9 mouse cellular contexts compared by ENCODE assay signal in the genomic region with DNA sequence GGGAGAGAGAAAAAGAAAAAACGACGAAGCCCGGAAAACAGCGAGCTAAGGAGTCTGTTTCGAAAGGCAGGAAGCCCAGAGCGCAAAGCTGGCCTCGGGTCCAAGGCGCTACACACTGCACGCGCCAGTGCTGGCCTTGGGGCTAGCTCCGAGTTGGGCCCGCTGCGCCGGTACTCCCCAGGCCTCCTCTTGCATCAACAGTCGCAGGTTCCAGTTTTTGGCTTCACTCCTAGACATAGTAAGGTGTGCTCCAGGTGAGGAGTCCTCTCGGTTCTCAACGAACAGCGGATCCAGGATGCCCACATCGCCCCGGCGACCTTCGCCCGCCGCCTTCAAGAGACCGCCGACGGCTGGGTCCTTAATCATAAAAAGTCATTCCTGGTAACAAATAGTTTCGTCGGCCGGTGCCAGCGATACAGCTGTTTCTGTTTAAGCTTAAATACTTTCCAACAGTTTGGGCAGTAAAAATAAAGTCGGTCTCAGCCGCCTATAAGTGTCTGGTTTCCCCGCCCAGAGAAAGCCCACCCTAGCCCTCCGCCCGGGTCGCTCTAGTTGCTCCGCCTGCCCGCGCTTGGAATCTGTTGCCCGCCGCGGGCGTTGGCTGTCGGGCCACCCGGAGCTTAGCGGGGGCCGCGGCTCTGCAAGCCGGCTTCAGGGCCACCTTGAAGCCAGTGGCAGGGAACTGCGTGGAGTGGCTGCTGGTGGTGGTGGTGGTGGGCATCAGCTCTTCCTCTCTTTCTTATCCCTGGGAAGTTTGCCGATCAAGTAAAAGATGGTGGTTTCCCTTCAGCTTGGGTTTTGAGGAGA. TPM values are rescaled to one million over a fixed set of nuclear protein-coding genes. Genes with fewer than 3 reads are reported as not detected.
A peak's percentile ranks its signal among the peaks of the same experiment; 100 is the strongest.
DNase-seq lines count a peak whose midpoint lies in the region; ATAC-seq and TF ChIP-seq lines count a peak whose summit lies in the region.
"Had no signal": no experiment of that assay in that cellular context is flagged by ENCODE, and none has a peak within 500 bp of the region (broad histone marks: within the 10 kb centered on the region; RNA-seq: fewer than 3 reads in every experiment).

No protein-coding gene starts in this region.

- H3K9me3 ChIP-seq in lung, postnatal 0 days (ENCODE audit: low read length), result no peaks in the 10 kb centered on the region
- no peaks in the 10 kb centered on the region for H3K9me3 ChIP-seq in heart, embryonic 16.5 days (replicated peaks; ENCODE audit: control insufficient read depth, low read length)
- no peaks in the 10 kb centered on the region for H3K9me3 ChIP-seq in neural tube, embryonic 12.5 days

- ATAC-seq in lung, postnatal 0 days, result no peak
- ATAC-seq in heart, embryonic 16.5 days (replicated peaks; ENCODE audit: extremely low read depth, insufficient read depth, low FRiP score), result no peak
- ATAC-seq in neural tube, embryonic 12.5 days (ENCODE audit: low FRiP score, low read depth), result no peak

- DNase-seq in embryo, embryonic 10.5 days (ENCODE audit: low spot score), result peak; percentile 72
- DNase-seq in embryo, embryonic 10 days (ENCODE audit: low spot score), result no peak
- peak; percentile 38 for DNase-seq in lung, postnatal 0 days (ENCODE audit: low spot score)
- DNase-seq in lung, postnatal 10 days, result no peak
- no peak for DNase-seq in layer of hippocampus, adult 9-11 months
- DNase-seq in left cerebral cortex, postnatal 36 days (ENCODE audit: low spot score in 2 of 2), result no peak

- intact Hi-C loops in left cerebral cortex, postnatal 36 days (cut with DNase I), result no loop called here

- H3K4me1 ChIP-seq in lung, postnatal 0 days (ENCODE audit: insufficient read depth, low read depth, low read length), result peaks cover 23% of the 10 kb centered on the region
- peaks cover 41% of the 10 kb centered on the region for H3K4me1 ChIP-seq in heart, embryonic 16.5 days (ENCODE audit: control insufficient read depth, insufficient read depth, low read length)
- H3K4me1 ChIP-seq in neural tube, embryonic 12.5 days, result peaks cover 66% of the 10 kb centered on the region

- TF ChIP-seq EP300 in lung, postnatal 0 days (IDR thresholded peaks at IDR 0.05), result no peak

- no peak for TF ChIP-seq CTCF in lung, postnatal 0 days (IDR thresholded peaks at IDR 0.05)

- H3K27ac ChIP-seq in lung, postnatal 0 days (ENCODE audit: low read length), result no peak overlapping the region
- H3K27ac ChIP-seq in heart, embryonic 16.5 days (ENCODE audit: low read length), result no peak overlapping the region
- no peak overlapping the region for H3K27ac ChIP-seq in neural tube, embryonic 12.5 days

- 2% methylated on average over 52 of the region's 52 CpGs for WGBS in lung, postnatal 0 days
- 2% methylated on average over 52 of the region's 52 CpGs for WGBS in heart, embryonic 16.5 days
- WGBS in neural tube, embryonic 12.5 days, result under 1% methylated on average over 52 of the region's 52 CpGs

- peaks cover 59% of the 10 kb centered on the region for H3K27me3 ChIP-seq in lung, postnatal 0 days (replicated peaks; ENCODE audit: insufficient read depth, low read length)
- peaks cover 66% of the 10 kb centered on the region for H3K27me3 ChIP-seq in heart, embryonic 16.5 days (ENCODE audit: control insufficient read depth, insufficient read depth, low read length)
- peaks cover 81% of the 10 kb centered on the region for H3K27me3 ChIP-seq in neural tube, embryonic 12.5 days (replicated peaks)

- peak overlapping the region; percentile 99; the same call in 1 of the 2 replicates for H3K4me2 ChIP-seq in lung, postnatal 0 days (replicated peaks; ENCODE audit: low read depth, low read length)
- H3K4me2 ChIP-seq in heart, embryonic 16.5 days (ENCODE audit: low read depth, low read length), result 0 out of 2 replicates have a peak overlapping the region, but pooled peaks have one; percentile 3
- peak overlapping the region; percentile 93 for H3K4me2 ChIP-seq in neural tube, embryonic 12.5 days (replicated peaks)

- H3K9ac ChIP-seq in lung, postnatal 0 days (replicated peaks; ENCODE audit: low read depth), result no peak overlapping the region
- H3K9ac ChIP-seq in heart, embryonic 16.5 days (ENCODE audit: low read length), result no peak overlapping the region; the same call in 1 of the 2 replicates
- no peak overlapping the region for H3K9ac ChIP-seq in neural tube, embryonic 12.5 days

- H3K4me3 ChIP-seq in lung, postnatal 0 days (ENCODE audit: low read depth, low read length), result peak overlapping the region; percentile 15
- H3K4me3 ChIP-seq in heart, embryonic 16.5 days (ENCODE audit: low read length), result peak overlapping the region; percentile 14
- no peak overlapping the region for H3K4me3 ChIP-seq in neural tube, embryonic 12.5 days

- H3K36me3 ChIP-seq in lung, postnatal 0 days (ENCODE audit: insufficient read depth, low read length), result no peaks in the 10 kb centered on the region; the same call in 1 of the 2 replicates
- peaks cover 7% of the 10 kb centered on the region for H3K36me3 ChIP-seq in heart, embryonic 16.5 days (ENCODE audit: control insufficient read depth, insufficient read depth)
- H3K36me3 ChIP-seq in neural tube, embryonic 12.5 days, result peaks cover 11% of the 10 kb centered on the region; the same call in 1 of the 2 replicates

RNA-seq across cellular contexts. Expression of gene Cbx8, which starts 1.9 kb away (rescaled TPM):
- polyA plus RNA-seq in lung, postnatal 0 days (2015; fragmentation: Nextera tagmentation; extraction: Ambion mirVana), result 9.4 and 9.8 TPM in 2 replicates
- 7.0 and 7.5 TPM in 2 replicates for polyA plus RNA-seq in heart, embryonic 16.5 days (2015; fragmentation: Nextera tagmentation; extraction: Ambion mirVana)
- polyA plus RNA-seq in neural tube, embryonic 12.5 days (2016; fragmentation: Nextera tagmentation; extraction: Ambion mirVana), result 8.6 and 9.9 TPM in 2 replicates
- 10 to 100 TPM; 12.3 to 16.0 TPM for total RNA-seq in left cerebral cortex, postnatal 36 days (2021)

RNA-seq across cellular contexts. Expression of gene Cbx2, which starts 19.9 kb away (rescaled TPM):
- polyA plus RNA-seq in lung, postnatal 0 days (2015; fragmentation: Nextera tagmentation; extraction: Ambion mirVana), result 6.2 and 6.9 TPM in 2 replicates
- 15.0 and 15.3 TPM in 2 replicates for polyA plus RNA-seq in heart, embryonic 16.5 days (2015; fragmentation: Nextera tagmentation; extraction: Ambion mirVana)
- 46.6 and 47.6 TPM in 2 replicates for polyA plus RNA-seq in neural tube, embryonic 12.5 days (2016; fragmentation: Nextera tagmentation; extraction: Ambion mirVana)
- 1 to 10 TPM; 2.6 to 2.7 TPM for total RNA-seq in left cerebral cortex, postnatal 36 days (2021)

RNA-seq across cellular contexts. Expression of gene Cbx4, which starts 43.4 kb away (rescaled TPM):
- polyA plus RNA-seq in lung, postnatal 0 days (2015; fragmentation: Nextera tagmentation; extraction: Ambion mirVana), result 8.9 and 9.7 TPM in 2 replicates
- polyA plus RNA-seq in heart, embryonic 16.5 days (2015; fragmentation: Nextera tagmentation; extraction: Ambion mirVana), result 11.5 and 12.6 TPM in 2 replicates
- 12.5 and 12.7 TPM in 2 replicates for polyA plus RNA-seq in neural tube, embryonic 12.5 days (2016; fragmentation: Nextera tagmentation; extraction: Ambion mirVana)
- 10 to 100 TPM; 60.9 to 68.6 TPM for total RNA-seq in left cerebral cortex, postnatal 36 days (2021)

RNA-seq across cellular contexts. Expression of gene Enpp7, which starts 54.7 kb away (rescaled TPM):
- polyA plus RNA-seq in lung, postnatal 0 days (2015; fragmentation: Nextera tagmentation; extraction: Ambion mirVana), result not detected in 2 replicates
- 0.12 TPM in 1 of 2 replicates, not detected in the other for polyA plus RNA-seq in heart, embryonic 16.5 days (2015; fragmentation: Nextera tagmentation; extraction: Ambion mirVana)
- polyA plus RNA-seq in neural tube, embryonic 12.5 days (2016; fragmentation: Nextera tagmentation; extraction: Ambion mirVana), result not detected in 2 replicates
- not detected for total RNA-seq in left cerebral cortex, postnatal 36 days (2021)
- total RNA-seq: neutrophil, adult 5-6 weeks had no signal

Comparison
In these comparisons a context has a peak if more than half of its experiments do, and no peak if none do; other contexts are left out.
1. DNase-seq: peak in embryo, embryonic 10.5 days (single experiment) and lung, postnatal 0 days (single experiment); none in embryo, embryonic 10 days (single experiment), lung, postnatal 10 days (single experiment), layer of hippocampus, adult 9-11 months (single experiment) and left cerebral cortex, postnatal 36 days (0 of 2).
2. H3K4me2 ChIP-seq: peak in every context shown above with its lines; median percentile 99 in lung, postnatal 0 days; 93 in neural tube, embryonic 12.5 days; 3 in heart, embryonic 16.5 days.